Mouse (Mus musculus): Measurements from ENCODE around the gene Capn7. TPM values are rescaled to one million over a fixed set of nuclear protein-coding genes. Genes with fewer than 3 reads are reported as not detected.

The Capn7 gene
- polyA plus RNA-seq (2015; fragmentation: Nextera tagmentation; extraction: Ambion mirVana): 43.6 and 44.4 TPM in 2 replicates

GRCm38 (mm10) chr14:31336369-31337155, at the start of gene Capn7:
Gene Capn7, plus strand, starts transcription at chr14:31336638.
- Histone ChIP-seq H3K27ac (peak within 1 kb of the TSS; percentile 99), H3K36me3 (peaks cover 12% of the 10 kb centered on the region), H3K9ac (peak within 1 kb of the TSS; percentile 91), H3K4me2 (peak within 1 kb of the TSS; percentile 68), H3K9me3 (replicated peaks) (no peaks in the 10 kb centered on the region), H3K4me1 (peaks cover 15% of the 10 kb centered on the region), H3K4me3 (replicated peaks) (peak within 1 kb of the TSS; percentile 96), H3K27me3 (no peaks in the 10 kb centered on the region)
- WGBS: under 1% methylated on average over 75 of the region's 78 CpGs
- ATAC-seq (replicated peaks; ENCODE audit: low FRiP score): peak; percentile 99

DNA sequence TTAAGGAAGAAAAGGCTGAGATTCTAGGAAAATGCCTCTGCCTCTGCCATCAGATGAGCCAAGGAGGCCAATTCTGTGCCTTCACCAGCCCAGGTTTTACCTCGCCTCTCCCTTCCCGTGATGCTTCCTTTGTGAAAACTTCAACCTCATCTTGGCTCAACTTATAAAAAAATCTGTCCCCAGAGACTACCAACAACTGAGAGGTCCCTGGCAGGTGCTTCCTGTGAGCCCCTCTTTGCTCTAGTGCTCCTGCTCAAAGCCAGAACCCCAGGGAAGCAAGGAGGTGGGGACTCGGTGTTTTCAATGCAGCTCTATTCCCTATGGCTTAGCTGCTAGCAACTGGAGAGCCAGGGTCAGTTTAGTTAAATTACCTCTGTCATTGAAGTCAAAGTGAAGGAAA, 23.2 kb upstream of the Capn7 start:
- H3K4me3 ChIP-seq (replicated peaks): no peak overlapping the region
- peaks cover 4% of the 10 kb centered on the region; the same call in 1 of the 2 replicates for H3K4me1 ChIP-seq
- 49% methylated on average over 3 of the region's 3 CpGs for WGBS
- no peak overlapping the region for H3K27ac ChIP-seq
- H3K9me3 ChIP-seq (replicated peaks): no peaks in the 10 kb centered on the region
- no peak overlapping the region for H3K4me2 ChIP-seq
- no peaks in the 10 kb centered on the region for H3K27me3 ChIP-seq
- ATAC-seq (replicated peaks; ENCODE audit: low FRiP score): no peak
- H3K9ac ChIP-seq: no peak overlapping the region
- no peaks in the 10 kb centered on the region for H3K36me3 ChIP-seq

- Histone ChIP-seq H3K9ac (no peak overlapping the region), H3K4me3 (replicated peaks) (no peak overlapping the region), H3K36me3 (no peaks in the 10 kb centered on the region), H3K27ac (no peak overlapping the region), H3K27me3 (no peaks in the 10 kb centered on the region), H3K4me2 (no peak overlapping the region), H3K9me3 (replicated peaks) (no peaks in the 10 kb centered on the region), H3K4me1 (peaks cover 4% of the 10 kb centered on the region; the same call in 1 of the 2 replicates)
- WGBS: 56% methylated on average over 12 of the region's 12 CpGs
- no peak for ATAC-seq (replicated peaks; ENCODE audit: low FRiP score)
Observed at GRCm38 (mm10) chr14:31316613-31317012, 19.8 kb upstream of the Capn7 start.

DNA sequence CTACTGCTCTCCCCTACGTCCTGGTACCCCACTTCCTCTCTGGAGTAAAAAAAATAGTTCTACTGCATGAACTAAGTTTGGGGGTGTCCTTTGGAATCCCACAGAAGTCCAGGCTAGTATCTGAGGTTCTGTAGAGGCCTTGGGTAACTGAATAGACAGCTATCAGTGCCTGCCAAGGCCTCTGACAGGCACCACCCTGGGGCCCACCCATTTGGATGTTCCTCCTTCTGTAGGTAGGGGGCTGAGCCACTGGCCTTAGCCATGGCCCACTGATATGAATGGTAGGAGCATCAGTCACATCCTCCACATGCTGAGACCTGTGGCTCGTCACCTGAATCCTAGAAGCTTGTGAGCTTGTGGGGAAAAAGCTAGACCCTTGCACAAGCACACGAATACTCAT, 18.7 kb upstream of the Capn7 start:
- ATAC-seq (replicated peaks; ENCODE audit: low FRiP score): no peak
- WGBS: 80% methylated on average over 3 of the region's 3 CpGs
- Histone ChIP-seq H3K4me1 (peaks cover 4% of the 10 kb centered on the region; the same call in 1 of the 2 replicates), H3K36me3 (no peaks in the 10 kb centered on the region), H3K4me2 (no peak overlapping the region), H3K27me3 (no peaks in the 10 kb centered on the region), H3K27ac (no peak overlapping the region), H3K9ac (no peak overlapping the region), H3K4me3 (replicated peaks) (no peak overlapping the region), H3K9me3 (replicated peaks) (no peaks in the 10 kb centered on the region)

DNA sequence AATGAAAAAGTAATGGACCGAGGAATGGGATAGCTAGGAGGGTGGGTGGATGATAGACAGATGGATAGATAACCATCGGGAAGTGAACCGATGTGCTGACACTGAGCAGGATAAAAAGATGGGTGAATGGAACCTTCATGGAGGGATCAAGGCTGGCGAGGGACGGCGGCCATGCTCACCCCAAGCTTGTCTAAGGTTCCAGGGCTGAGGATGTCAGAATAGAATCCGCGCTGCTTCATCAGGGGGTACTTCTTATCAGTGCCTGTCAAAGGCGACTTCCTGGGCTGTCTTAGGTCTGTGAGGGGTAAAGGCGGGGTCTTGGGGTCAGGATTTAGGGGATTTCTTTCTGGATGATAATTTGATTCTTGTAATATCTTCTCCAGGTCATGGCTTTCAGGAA, 16.9 kb upstream of the Capn7 start:
- H3K4me3 ChIP-seq (replicated peaks): no peak overlapping the region
- ATAC-seq (replicated peaks; ENCODE audit: low FRiP score): no peak
- WGBS: 80% methylated on average over 10 of the region's 10 CpGs
- no peak overlapping the region for H3K9ac ChIP-seq
- H3K36me3 ChIP-seq: no peaks in the 10 kb centered on the region
- H3K9me3 ChIP-seq (replicated peaks): no peaks in the 10 kb centered on the region
- no peaks in the 10 kb centered on the region for H3K27me3 ChIP-seq
- peaks cover 16% of the 10 kb centered on the region for H3K4me1 ChIP-seq
- no peak overlapping the region for H3K27ac ChIP-seq
- no peak overlapping the region for H3K4me2 ChIP-seq

DNA sequence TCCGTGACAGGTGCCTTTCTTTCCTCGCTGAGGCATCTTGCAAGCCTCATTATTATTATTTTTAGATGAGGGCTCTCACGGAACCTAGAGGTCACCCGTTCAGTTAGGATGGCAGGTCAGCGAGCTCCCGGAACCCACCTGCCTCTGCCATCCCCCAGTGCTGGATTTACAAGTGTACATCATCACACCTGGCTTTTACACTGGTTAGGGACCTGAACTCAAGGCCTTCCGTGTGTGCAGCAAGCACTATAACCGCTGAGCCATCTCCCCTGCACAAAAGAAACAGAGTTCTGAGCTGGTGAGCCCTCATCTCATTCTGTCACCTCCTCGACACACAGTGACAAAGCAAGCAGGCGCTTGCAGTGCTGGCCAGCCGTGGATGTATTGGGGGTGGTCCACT, 15.3 kb upstream of the Capn7 start:
- H3K27me3 ChIP-seq: no peaks in the 10 kb centered on the region
- no peak overlapping the region for H3K27ac ChIP-seq
- no peak overlapping the region for H3K4me2 ChIP-seq
- no peak for ATAC-seq (replicated peaks; ENCODE audit: low FRiP score)
- H3K9me3 ChIP-seq (replicated peaks): no peaks in the 10 kb centered on the region
- peaks cover 16% of the 10 kb centered on the region for H3K4me1 ChIP-seq
- no peaks in the 10 kb centered on the region for H3K36me3 ChIP-seq
- no peak overlapping the region for H3K4me3 ChIP-seq (replicated peaks)
- WGBS: 85% methylated on average over 11 of the region's 11 CpGs
- no peak overlapping the region for H3K9ac ChIP-seq

DNA sequence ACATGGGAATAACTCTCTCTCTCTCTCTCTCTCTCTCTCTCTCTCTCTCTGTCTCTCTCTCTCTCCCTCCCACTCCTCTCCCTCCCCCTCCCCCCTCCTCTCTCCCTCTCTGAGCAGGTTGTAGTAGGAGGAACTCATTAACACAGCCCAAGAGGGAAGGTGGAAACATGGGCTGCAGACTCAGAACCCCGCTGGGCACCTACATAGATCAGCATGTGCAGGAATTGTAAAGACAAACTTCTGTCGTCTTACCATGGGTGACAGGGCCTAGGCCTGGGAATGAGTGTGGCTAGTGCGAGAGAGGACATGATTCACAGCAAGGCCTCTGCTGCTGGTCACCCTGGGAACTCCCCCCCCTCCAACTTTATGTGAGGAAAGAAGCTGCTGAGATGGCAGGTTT, 14.2 kb upstream of the Capn7 start:
- no peak for ATAC-seq (replicated peaks; ENCODE audit: low FRiP score)

GRCm38 (mm10) chr14:31323189-31323588, 13.2 kb upstream of the Capn7 start:
- Histone ChIP-seq H3K9me3 (replicated peaks) (no peaks in the 10 kb centered on the region), H3K4me2 (peak overlapping the region; percentile 74), H3K9ac (peak overlapping the region; percentile 39; the same call in 1 of the 2 replicates), H3K4me3 (replicated peaks) (peak overlapping the region; percentile 45), H3K4me1 (peaks cover 16% of the 10 kb centered on the region), H3K27ac (peak overlapping the region; percentile 56; the same call in 1 of the 2 replicates), H3K27me3 (no peaks in the 10 kb centered on the region), H3K36me3 (no peaks in the 10 kb centered on the region)
- ATAC-seq (replicated peaks; ENCODE audit: low FRiP score): no peak
- 77% methylated on average over 4 of the region's 4 CpGs for WGBS

More for the DNA sequence above, 14.2 kb upstream of the Capn7 start:
- H3K4me3 ChIP-seq (replicated peaks): no peak overlapping the region
- WGBS: 86% methylated on average over 3 of the region's 3 CpGs
- H3K27me3 ChIP-seq: no peaks in the 10 kb centered on the region
- peaks cover 16% of the 10 kb centered on the region for H3K4me1 ChIP-seq
- no peak overlapping the region for H3K27ac ChIP-seq
- H3K9ac ChIP-seq: no peak overlapping the region
- no peaks in the 10 kb centered on the region for H3K9me3 ChIP-seq (replicated peaks)
- H3K4me2 ChIP-seq: no peak overlapping the region
- no peaks in the 10 kb centered on the region for H3K36me3 ChIP-seq

- no peaks in the 10 kb centered on the region for H3K36me3 ChIP-seq
- peak; percentile 70 for ATAC-seq (replicated peaks; ENCODE audit: low FRiP score)
Observed at GRCm38 (mm10) chr14:31323849-31324792, 12.3 kb upstream of the Capn7 start, which contains the start of gene Dnah1. Gene Dnah1, minus strand, starts transcription at chr14:31323896.

GRCm38 (mm10) chr14:31324851-31325250, 11.6 kb upstream of the Capn7 start:
- Histone ChIP-seq H3K4me3 (replicated peaks) (no peak overlapping the region), H3K9ac (no peak overlapping the region), H3K27me3 (peaks cover 5% of the 10 kb centered on the region; the same call in 1 of the 2 replicates), H3K9me3 (replicated peaks) (no peaks in the 10 kb centered on the region), H3K27ac (no peak overlapping the region), H3K4me2 (no peak overlapping the region), H3K36me3 (no peaks in the 10 kb centered on the region), H3K4me1 (peaks cover 16% of the 10 kb centered on the region)
- no peak for ATAC-seq (replicated peaks; ENCODE audit: low FRiP score)
- WGBS: 72% methylated on average over 10 of the region's 10 CpGs

More at GRCm38 (mm10) chr14:31323849-31324792, 12.3 kb upstream of the Capn7 start, which contains the start of gene Dnah1:
- Histone ChIP-seq H3K4me3 (replicated peaks) (peak within 1 kb of the TSS; percentile 45), H3K9ac (peak within 1 kb of the TSS; percentile 39), H3K9me3 (replicated peaks) (no peaks in the 10 kb centered on the region), H3K27ac (peak within 1 kb of the TSS; percentile 56; the same call in 1 of the 2 replicates), H3K4me1 (peaks cover 16% of the 10 kb centered on the region), H3K4me2 (peak within 1 kb of the TSS; percentile 74), H3K27me3 (no peaks in the 10 kb centered on the region)
- WGBS: 32% methylated on average over 28 of the region's 28 CpGs

DNA sequence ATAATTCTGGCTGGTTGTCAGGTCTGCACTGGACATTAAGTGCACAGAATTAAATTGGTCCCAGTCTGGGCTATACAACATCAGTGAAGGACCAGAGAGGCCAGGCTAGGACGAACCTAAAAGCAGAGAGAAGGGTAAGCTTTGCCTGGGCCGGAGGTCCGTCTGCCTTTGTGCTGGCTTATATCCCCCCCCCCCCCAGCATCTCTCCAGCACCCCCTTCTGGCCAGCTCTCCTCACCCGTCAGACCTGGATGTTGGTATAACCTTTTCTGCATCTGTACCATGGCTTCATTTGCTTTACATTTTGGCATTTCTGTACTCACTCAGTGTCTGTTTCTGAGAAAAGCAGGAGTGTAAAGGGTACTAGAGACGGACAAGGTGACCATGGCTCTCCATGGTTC, 10.9 kb upstream of the Capn7 start:
- 55% methylated on average over 5 of the region's 5 CpGs for WGBS
- H3K4me2 ChIP-seq: no peak overlapping the region
- no peak overlapping the region for H3K9ac ChIP-seq

More for the DNA sequence above, 10.9 kb upstream of the Capn7 start:
- H3K4me3 ChIP-seq (replicated peaks): no peak overlapping the region
- H3K4me1 ChIP-seq: peaks cover 16% of the 10 kb centered on the region
- H3K36me3 ChIP-seq: no peaks in the 10 kb centered on the region
- no peak overlapping the region for H3K27ac ChIP-seq
- peaks cover 5% of the 10 kb centered on the region; the same call in 1 of the 2 replicates for H3K27me3 ChIP-seq
- no peak for ATAC-seq (replicated peaks; ENCODE audit: low FRiP score)
- H3K9me3 ChIP-seq (replicated peaks): no peaks in the 10 kb centered on the region

Data from kidney, embryonic 15.5 days (tissue).